Mouse (Mus musculus) hindbrain, embryonic 12.5 days (tissue): ENCODE measurements around the gene Ncam1. TPM values are rescaled to one million over a fixed set of nuclear protein-coding genes. Genes with fewer than 3 reads are reported as not detected.

Experiments
- ATAC-seq: fragments of 200-750 bp; cut with Nextera tagmentation; 2 replicates; pipeline ENCODE4 v1.8.0; 2017; ENCODE audit warnings: moderate TSS enrichment; ENCODE audit not compliant: low FRiP score
- H3K27ac ChIP-seq: fragments of 300-500 bp; sonication (generic); 2 replicates; pipeline ENCODE4 v1.5.1; 2016; ENCODE audit warnings: mild to moderate bottlenecking
- H3K27me3 ChIP-seq: fragments of 300-500 bp; sonication (generic); 2 replicates; pipeline ENCODE4 v1.6.1; 2016; ENCODE audit warnings: mild to moderate bottlenecking
- H3K36me3 ChIP-seq: fragments of 300-500 bp; sonication (generic); 2 replicates; pipeline ENCODE4 v1.6.1; 2016; ENCODE audit warnings: mild to moderate bottlenecking
- H3K4me1 ChIP-seq: fragments of 300-500 bp; sonication (generic); 2 replicates; pipeline ENCODE4 v1.6.1; 2016
- H3K4me2 ChIP-seq: fragments of 300-500 bp; sonication (generic); replicated peaks from 2 replicates; pipeline ENCODE4 v1.6.1; 2016; ENCODE audit warnings: mild to moderate bottlenecking
- H3K4me3 ChIP-seq: fragments of 300-500 bp; sonication (generic); 2 replicates; pipeline ENCODE4 v1.5.1; 2016; ENCODE audit warnings: mild to moderate bottlenecking
- H3K9ac ChIP-seq: fragments of 300-500 bp; sonication (generic); 2 replicates; pipeline ENCODE4 v1.6.1; 2016; ENCODE audit warnings: mild to moderate bottlenecking, moderate library complexity
- H3K9me3 ChIP-seq: fragments of 300-500 bp; sonication (generic); replicated peaks from 2 replicates; pipeline ENCODE4 v1.6.1; 2016; ENCODE audit warnings: mild to moderate bottlenecking
- WGBS: fragments of 180-500 bp; shearing (Covaris S2); methylation state at CpG from one replicate; pipeline ENCODE4 v1.1.7; 2016; 5-methylcytosine and 5-hydroxymethylcytosine counted together
- polyA plus RNA-seq: library from polyadenylated mRNA; unstranded; fragments of >200 nt; fragmentation: Nextera tagmentation; extraction: Ambion mirVana; gene quantifications from 2 replicates; pipeline ENCODE4 v1.2.1, GENCODE M21; 2016

Ncam1 gene
- polyA plus RNA-seq, 1 experiment from 2014 or later = 239 TPM

DNA sequence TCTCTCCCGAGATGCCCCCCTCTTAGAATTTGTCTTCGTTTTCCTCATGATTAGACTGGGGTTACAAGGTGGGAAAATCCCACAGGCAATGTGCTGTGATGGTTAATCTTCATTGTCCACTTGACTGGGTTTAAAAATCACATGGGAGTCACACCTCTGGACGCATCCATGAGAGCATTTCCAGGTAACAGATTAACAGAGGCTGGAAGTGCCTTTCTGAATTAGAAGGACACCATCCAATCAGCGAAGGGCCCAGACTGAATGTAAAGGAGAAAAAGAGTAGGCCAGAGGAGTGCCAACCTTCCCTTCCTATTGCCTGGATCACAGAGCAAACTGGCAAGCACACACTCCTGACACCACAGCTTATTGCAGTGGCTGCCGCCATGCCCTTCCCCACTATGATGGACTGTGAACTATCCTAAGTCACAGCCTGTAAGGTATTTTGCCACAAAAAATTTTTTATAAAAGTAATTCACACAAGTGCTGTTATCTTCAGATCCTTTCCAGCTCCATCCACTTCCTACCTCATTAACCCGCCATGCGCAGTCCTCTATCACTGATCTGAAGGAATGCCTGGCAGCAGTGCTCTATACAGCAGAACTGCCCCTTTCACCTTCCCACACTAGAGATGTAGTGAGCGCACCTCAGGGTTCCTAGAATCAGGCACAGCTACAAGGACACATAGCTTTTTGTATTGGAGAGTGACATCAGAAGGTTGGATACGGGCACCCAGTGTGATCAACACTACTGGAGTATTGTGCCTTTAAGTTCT is 94.3 kb downstream of the Ncam1 start:
- Histone ChIP-seq H3K36me3 (no peaks in the 10 kb centered on the region), H3K9me3 (no peaks in the 10 kb centered on the region), H3K27me3 (no peaks in the 10 kb centered on the region), H3K27ac (peak overlapping the region; percentile 48; the same call in 1 of the 2 replicates), H3K4me1 (peaks cover 9% of the 10 kb centered on the region), H3K4me3 (no peak overlapping the region), H3K9ac (no peak overlapping the region), H3K4me2 (no peak overlapping the region)
- WGBS = 77% methylated on average over 9 of the region's 9 CpGs
- ATAC-seq = 0 out of 2 replicates have a peak, but pooled peaks have one; percentile 29

DNA sequence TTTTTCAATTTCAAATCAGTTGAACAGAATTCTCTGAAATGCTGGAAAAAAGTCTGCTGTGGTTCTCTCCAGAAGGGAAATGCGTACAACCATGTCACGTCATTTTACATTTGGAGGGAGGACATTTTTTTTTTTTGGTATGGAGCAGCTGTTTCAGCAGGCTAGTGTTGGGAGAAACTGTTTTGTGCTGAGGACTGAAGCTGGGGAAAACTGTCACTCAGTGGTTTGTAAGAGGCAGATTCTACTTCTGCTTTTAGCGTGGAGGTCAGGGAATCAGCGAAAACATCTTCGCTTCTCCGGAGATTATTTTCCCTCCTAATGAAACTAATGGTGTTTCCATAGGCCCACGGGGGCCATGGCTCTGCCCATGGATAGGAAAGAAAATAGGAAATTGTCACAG is 103.4 kb downstream of the Ncam1 start:
- no peaks in the 10 kb centered on the region for H3K9me3 ChIP-seq
- no peak for ATAC-seq
- H3K36me3 ChIP-seq = no peaks in the 10 kb centered on the region
- WGBS = 86% methylated on average over 7 of the region's 7 CpGs
- no peak overlapping the region for H3K4me3 ChIP-seq
- H3K4me2 ChIP-seq = no peak overlapping the region
- no peaks in the 10 kb centered on the region for H3K27me3 ChIP-seq
- no peak overlapping the region for H3K9ac ChIP-seq
- H3K27ac ChIP-seq = no peak overlapping the region
- H3K4me1 ChIP-seq = peaks cover 7% of the 10 kb centered on the region; the same call in 1 of the 2 replicates

DNA sequence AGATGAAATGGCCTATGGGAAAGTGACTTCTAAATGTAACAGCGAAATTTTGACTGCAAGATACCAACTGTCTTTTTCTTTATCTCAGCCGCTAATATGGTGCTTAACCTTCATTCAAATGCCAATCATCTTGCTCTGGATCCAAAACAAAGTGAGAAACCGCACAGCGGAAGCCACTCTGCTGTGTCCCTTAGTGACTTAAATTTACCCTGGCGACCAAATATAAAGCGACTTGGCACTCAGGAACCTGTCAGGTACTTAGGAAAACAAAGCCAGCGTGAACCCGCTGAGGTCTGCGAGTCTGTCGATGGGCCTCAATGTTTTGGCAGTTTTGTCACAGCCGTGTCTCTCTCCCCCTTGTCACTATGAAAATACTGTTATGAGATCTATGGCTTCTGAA is 105.9 kb downstream of the Ncam1 start:
- 82% methylated on average over 11 of the region's 11 CpGs for WGBS
- Histone ChIP-seq H3K27ac (no peak overlapping the region), H3K4me1 (peaks cover 7% of the 10 kb centered on the region; the same call in 1 of the 2 replicates)

DNA sequence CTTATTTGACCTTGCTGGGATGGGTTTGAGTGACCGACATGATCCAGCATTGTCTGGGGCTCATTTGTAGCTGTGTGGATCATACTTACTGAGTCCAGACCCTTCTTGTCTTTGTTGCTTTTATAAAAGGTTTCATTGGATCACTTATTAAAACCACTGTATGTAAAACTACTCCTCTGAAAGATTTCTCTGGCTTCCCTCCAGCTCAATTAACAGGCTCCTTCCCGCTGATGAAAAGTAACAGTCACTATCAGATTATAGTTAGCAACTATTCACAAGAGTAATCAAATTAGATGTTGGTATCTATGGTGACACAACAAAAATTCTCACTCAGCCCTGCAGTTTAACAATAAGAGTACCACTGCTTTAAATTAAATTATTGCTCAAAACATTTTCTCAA is 107.4 kb downstream of the Ncam1 start:
- 64% methylated on average over 2 of the region's 2 CpGs for WGBS
- Histone ChIP-seq H3K4me2 (no peak overlapping the region), H3K4me1 (peaks cover 7% of the 10 kb centered on the region; the same call in 1 of the 2 replicates), H3K27ac (peak overlapping the region; percentile 23; the same call in 1 of the 2 replicates), H3K9ac (no peak overlapping the region), H3K4me3 (no peak overlapping the region), H3K9me3 (no peaks in the 10 kb centered on the region), H3K27me3 (no peaks in the 10 kb centered on the region), H3K36me3 (no peaks in the 10 kb centered on the region)
- ATAC-seq = no peak

More for the DNA sequence above, 105.9 kb downstream of the Ncam1 start:
- no peaks in the 10 kb centered on the region for H3K27me3 ChIP-seq
- no peak overlapping the region for H3K9ac ChIP-seq
- H3K4me2 ChIP-seq = no peak overlapping the region
- no peak overlapping the region for H3K4me3 ChIP-seq
- no peaks in the 10 kb centered on the region for H3K36me3 ChIP-seq
- no peaks in the 10 kb centered on the region for H3K9me3 ChIP-seq
- no peak for ATAC-seq

DNA sequence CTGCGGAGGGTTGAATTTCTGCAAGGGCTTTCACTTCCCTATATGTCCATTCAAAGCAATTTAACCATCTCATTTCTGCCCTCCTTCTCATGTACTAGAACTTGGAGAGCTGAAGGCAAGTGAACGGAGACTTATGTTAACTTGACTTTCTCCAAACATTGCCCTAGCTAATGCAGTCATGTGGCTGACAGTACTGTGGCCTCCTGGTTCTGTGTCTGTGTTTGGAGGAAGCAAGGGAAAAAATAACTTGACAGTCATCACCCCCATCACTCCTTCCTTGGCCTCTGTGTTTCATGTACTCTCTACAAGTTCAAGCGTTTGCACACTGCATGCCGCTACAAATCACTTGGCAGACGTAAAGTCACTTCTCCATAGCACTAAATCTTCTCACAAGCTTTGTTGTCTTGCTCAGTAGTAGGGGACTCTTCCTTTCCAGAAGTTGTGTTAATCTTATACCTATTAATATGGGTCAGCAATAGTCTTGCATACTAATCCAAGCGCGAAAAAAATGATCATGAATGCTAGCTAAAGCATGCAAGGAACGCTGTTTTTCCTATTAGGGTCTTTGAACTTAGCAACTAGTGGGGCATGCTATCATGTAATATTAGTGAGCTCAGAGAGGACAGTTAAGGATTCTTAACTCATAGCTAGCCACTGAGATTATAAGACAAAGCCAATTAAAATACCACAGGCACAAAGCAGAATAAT is 115.0 kb downstream of the Ncam1 start:
- no peaks in the 10 kb centered on the region for H3K9me3 ChIP-seq
- H3K4me1 ChIP-seq = peaks cover 20% of the 10 kb centered on the region
- WGBS = 89% methylated on average over 8 of the region's 8 CpGs
- H3K36me3 ChIP-seq = no peaks in the 10 kb centered on the region
- no peak overlapping the region for H3K9ac ChIP-seq
- ATAC-seq = no peak
- no peak overlapping the region for H3K4me2 ChIP-seq
- H3K27me3 ChIP-seq = no peaks in the 10 kb centered on the region
- H3K27ac ChIP-seq = no peak overlapping the region
- H3K4me3 ChIP-seq = no peak overlapping the region

DNA sequence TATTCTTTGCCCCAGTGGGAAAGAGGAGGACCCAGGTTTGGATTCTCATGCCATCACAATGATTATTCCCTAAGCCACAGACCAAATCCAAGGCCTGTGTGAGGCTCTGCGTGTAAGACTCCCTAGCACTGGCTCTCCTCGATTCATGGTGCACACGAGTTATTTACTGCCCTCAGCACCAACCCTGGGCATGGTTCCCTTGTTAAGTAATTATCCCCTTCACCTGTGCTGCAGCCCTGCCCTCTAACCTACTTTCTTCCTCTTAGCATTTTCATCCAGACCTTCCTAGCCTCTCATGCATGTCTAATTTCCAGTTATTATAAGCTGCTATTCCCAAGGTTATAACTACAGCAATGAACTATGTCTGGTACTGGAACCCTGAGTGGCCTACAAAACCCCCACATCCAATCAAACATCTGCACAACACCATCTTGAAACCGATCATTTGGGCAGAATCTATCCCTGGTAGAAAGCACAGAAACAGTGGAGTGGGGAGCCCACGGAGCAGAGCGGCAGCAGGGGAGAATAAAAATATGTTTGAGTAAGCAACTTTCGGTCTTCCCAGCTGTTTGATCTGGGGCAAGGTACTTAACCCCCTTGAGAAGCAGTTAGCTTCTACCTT is 116.8 kb downstream of the Ncam1 start:
- Histone ChIP-seq H3K27ac (no peak overlapping the region), H3K4me3 (no peak overlapping the region), H3K4me1 (peaks cover 20% of the 10 kb centered on the region), H3K9ac (no peak overlapping the region), H3K36me3 (no peaks in the 10 kb centered on the region), H3K27me3 (no peaks in the 10 kb centered on the region), H3K9me3 (no peaks in the 10 kb centered on the region), H3K4me2 (no peak overlapping the region)
- no peak for ATAC-seq
- WGBS = 79% methylated on average over 7 of the region's 7 CpGs

DNA sequence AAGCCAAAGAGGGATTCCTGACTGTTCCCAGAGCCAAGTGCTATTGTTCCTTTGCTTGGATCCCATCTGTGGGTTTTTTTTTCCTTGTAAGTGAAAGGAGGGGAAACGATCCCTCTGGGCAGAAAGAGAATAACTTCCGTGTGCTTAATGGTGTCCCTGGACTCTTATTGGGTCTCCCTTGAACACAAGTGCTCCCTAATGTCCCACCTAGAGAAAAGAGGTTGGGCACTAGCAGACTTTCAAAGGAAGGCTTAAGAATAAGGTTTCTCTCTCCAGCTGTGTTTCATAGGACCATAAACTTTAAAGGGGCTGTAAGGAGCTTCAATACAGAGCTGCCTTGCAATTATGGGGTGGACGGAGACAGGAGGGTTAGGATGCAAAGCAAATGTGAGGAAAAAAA is 119.5 kb downstream of the Ncam1 start:
- Histone ChIP-seq H3K4me2 (no peak overlapping the region), H3K9me3 (no peaks in the 10 kb centered on the region), H3K36me3 (no peaks in the 10 kb centered on the region), H3K27me3 (no peaks in the 10 kb centered on the region), H3K9ac (no peak overlapping the region), H3K4me3 (no peak overlapping the region), H3K4me1 (peaks cover 25% of the 10 kb centered on the region), H3K27ac (no peak overlapping the region)
- 34% methylated on average over 3 of the region's 3 CpGs for WGBS
- ATAC-seq = no peak

DNA sequence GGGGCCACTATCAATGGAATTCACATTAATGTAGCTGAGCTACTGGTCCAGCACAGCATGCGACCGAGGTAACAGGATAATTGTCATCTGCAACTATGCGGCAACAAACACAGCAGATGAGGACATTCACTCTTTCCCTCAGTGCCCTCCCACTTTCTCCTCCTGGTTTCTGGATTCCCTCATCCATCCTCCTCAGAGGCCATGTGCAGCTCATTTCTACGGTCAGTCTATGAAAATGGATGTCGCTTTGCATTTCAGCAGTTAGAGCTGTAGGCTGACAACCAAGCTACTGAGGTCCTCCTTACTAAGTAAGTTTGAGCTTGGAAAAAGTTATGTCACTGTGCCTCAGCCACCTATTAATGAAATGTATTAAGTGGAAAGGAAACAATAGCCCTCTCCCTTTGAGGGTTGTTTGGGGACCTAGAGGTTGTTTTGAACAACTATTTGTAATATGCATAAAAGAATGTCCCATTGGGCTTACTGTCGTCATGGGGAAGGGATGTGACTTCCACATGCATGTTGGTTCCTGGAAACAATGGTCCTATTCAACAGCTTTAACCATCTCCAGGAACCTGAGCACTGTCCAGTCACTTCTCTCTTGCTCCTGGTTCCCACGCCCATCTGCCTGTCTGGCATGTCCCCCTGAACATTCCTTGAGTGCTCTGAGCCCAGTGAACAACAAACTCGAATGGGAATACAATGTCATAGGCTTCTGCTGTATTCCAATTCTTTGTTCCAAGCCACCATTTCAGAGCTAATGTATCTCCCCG is 122.8 kb downstream of the Ncam1 start:
- H3K27ac ChIP-seq = peak overlapping the region; percentile 32
- no peak overlapping the region for H3K4me3 ChIP-seq
- H3K36me3 ChIP-seq = no peaks in the 10 kb centered on the region
- ATAC-seq = no peak
- H3K9ac ChIP-seq = no peak overlapping the region
- no peak overlapping the region for H3K4me2 ChIP-seq
- no peaks in the 10 kb centered on the region for H3K27me3 ChIP-seq
- no peaks in the 10 kb centered on the region for H3K9me3 ChIP-seq
- H3K4me1 ChIP-seq = peaks cover 23% of the 10 kb centered on the region
- WGBS = 57% methylated on average over 9 of the region's 9 CpGs

DNA sequence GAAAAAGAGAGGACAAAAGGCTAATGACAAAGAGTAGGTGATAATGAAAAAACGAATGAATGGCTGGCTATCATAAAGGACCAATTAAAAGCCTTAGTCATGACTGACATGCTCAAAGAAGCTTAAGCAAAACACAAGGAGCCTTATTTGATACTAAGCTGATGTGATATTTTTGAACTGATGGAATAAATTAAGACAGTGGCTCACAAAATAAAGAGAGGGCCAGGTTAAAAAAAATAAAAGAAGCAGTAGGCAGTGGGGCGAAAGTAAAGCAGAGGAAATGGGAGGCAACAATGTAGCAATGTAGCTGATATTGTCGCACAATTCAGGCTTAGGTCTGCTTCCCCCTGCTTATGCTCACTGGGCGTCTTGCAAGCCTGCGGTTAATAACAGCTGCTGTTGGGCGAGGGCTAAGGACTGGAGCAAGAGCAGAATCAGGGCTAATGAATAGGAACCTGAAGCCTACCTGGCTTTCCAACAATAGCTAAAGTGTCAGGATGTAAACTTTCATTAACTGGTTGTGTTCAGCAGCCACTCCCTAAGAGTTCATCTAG is 126.0 kb downstream of the Ncam1 start:
- WGBS = 53% methylated on average over 6 of the region's 6 CpGs
- no peaks in the 10 kb centered on the region for H3K36me3 ChIP-seq

DNA sequence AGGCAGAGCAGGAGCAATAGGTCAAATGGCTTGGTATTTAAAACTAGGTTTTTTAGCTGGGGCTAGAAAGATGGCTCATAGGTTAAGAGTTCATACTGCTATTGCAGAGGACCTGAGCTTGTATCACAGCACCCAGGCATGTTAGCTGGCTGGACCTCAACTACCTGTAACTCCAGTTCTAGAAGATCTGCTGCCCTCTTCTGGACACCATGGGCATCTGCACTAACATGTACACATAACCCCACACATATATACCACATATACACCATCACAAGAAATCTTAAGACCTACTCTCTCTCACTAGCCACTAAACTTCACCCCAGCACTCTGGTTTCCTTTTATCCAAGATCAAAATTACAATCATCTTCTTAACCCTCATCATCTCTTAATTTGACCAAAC is 131.7 kb downstream of the Ncam1 start:
- H3K27me3 ChIP-seq = no peaks in the 10 kb centered on the region
- H3K27ac ChIP-seq = no peak overlapping the region
- no peak for ATAC-seq
- H3K4me3 ChIP-seq = no peak overlapping the region
- H3K9ac ChIP-seq = no peak overlapping the region
- no peaks in the 10 kb centered on the region for H3K36me3 ChIP-seq
- H3K9me3 ChIP-seq = no peaks in the 10 kb centered on the region
- 0 out of 2 replicates have a peak, but pooled peaks cover 3% of the 10 kb centered on the region for H3K4me1 ChIP-seq
- H3K4me2 ChIP-seq = no peak overlapping the region

More for the DNA sequence above, 126.0 kb downstream of the Ncam1 start:
- Histone ChIP-seq H3K4me2 (no peak overlapping the region), H3K4me3 (no peak overlapping the region), H3K27me3 (no peaks in the 10 kb centered on the region), H3K9ac (no peak overlapping the region), H3K4me1 (peaks cover 21% of the 10 kb centered on the region), H3K9me3 (no peaks in the 10 kb centered on the region), H3K27ac (no peak overlapping the region)
- ATAC-seq = no peak

DNA sequence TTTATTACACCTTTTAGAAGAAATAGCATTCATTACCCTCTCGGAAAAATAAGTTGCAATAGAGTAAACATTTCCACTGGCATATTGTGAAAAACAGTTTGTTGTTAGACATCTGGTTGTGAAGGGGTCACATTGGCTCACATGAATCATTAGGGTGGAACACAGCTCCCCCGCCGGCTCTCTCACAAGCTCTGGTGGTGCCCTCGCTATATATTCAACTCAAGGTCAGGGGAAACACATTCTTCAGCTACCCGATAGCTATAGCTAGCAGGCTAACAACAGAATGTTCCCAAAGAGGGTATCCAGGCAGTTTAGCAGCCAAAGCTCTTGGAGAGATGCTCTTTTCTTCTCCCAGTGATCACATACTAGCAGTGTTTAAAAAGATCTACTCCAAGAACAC is 133.4 kb downstream of the Ncam1 start:
- WGBS = 42% methylated on average over 5 of the region's 5 CpGs
- H3K9me3 ChIP-seq = no peaks in the 10 kb centered on the region
- no peaks in the 10 kb centered on the region for H3K36me3 ChIP-seq
- H3K9ac ChIP-seq = no peak overlapping the region
- no peaks in the 10 kb centered on the region for H3K27me3 ChIP-seq
- H3K4me1 ChIP-seq = 0 out of 2 replicates have a peak, but pooled peaks cover 3% of the 10 kb centered on the region
- H3K4me2 ChIP-seq = no peak overlapping the region
- no peak for ATAC-seq
- H3K27ac ChIP-seq = peak overlapping the region; percentile 26; the same call in 1 of the 2 replicates
- H3K4me3 ChIP-seq = no peak overlapping the region
